Mouse (Mus musculus) CH12.LX (cell line): ENCODE measurements around the gene Exd1. TPM values are rescaled to one million over a fixed set of nuclear protein-coding genes. Genes with fewer than 3 reads are reported as not detected.

Experiments used
- DNase-seq: peaks from one replicate; pipeline ENCODE4 v3.0.0-alpha.2; 2013; ENCODE audit errors: extremely low read depth
- H3K27ac ChIP-seq: 2 replicates; pipeline ENCODE4 v1.5.1; 2012; ENCODE audit warnings: low read depth, mild to moderate bottlenecking, control low read depth, moderate library complexity; ENCODE audit not compliant: insufficient read depth
- H3K27me3 ChIP-seq: replicated peaks from 2 replicates; pipeline ENCODE3; 2012; ENCODE audit warnings: inconsistent platforms
- H3K36me3 ChIP-seq, 2 experiments: replicated peaks in 1 of 2; 2 replicates each; pipeline versions ENCODE3 to v1.6.1; 2012; ENCODE audit warnings: inconsistent platforms in 1 of 2, low read length in 1 of 2, mild to moderate bottlenecking in 1 of 2, mixed read lengths in 1 of 2, moderate library complexity in 1 of 2; ENCODE audit not compliant: control insufficient read depth in 1 of 2, insufficient read depth in 1 of 2
- H3K4me1 ChIP-seq, 2 experiments: 2 replicates each; pipeline ENCODE4 v1.6.1; 2012; ENCODE audit warnings: inconsistent platforms in 1 of 2, moderate library complexity in 1 of 2; ENCODE audit not compliant: insufficient read depth in 2 of 2, control insufficient read depth in 1 of 2
- H3K4me2 ChIP-seq: 2 replicates; pipeline ENCODE4 v1.6.1; 2012; ENCODE audit warnings: low read depth, mild to moderate bottlenecking, control low read depth; ENCODE audit not compliant: poor library complexity, insufficient read depth, severe bottlenecking
- H3K4me3 ChIP-seq, 3 experiments: fragments of 150-350 bp in 1 of 3; sonication (generic) in 1 of 3; replicated peaks in 1 of 3; 2 replicates each; pipeline versions ENCODE3 to v1.5.1; 2011 to 2012; ENCODE audit warnings: low read depth in 2 of 3, low read length in 2 of 3, mild to moderate bottlenecking in 2 of 3, moderate library complexity in 2 of 3, control low read depth in 1 of 3, improper control_type of control experiment in 1 of 3, inconsistent platforms in 1 of 3, mixed read lengths in 1 of 3; ENCODE audit not compliant: poor library complexity in 1 of 3
- H3K79me2 ChIP-seq: replicated peaks from 2 replicates; pipeline ENCODE4 v1.6.1; 2012; ENCODE audit warnings: mild to moderate bottlenecking, moderate library complexity; ENCODE audit not compliant: control insufficient read depth, poor library complexity, insufficient read depth, severe bottlenecking; ENCODE audit errors: extremely low read depth
- H3K9ac ChIP-seq: 2 replicates; pipeline ENCODE4 v1.6.1; 2012; ENCODE audit warnings: low read depth, mild to moderate bottlenecking, control low read depth, moderate library complexity; ENCODE audit not compliant: insufficient read depth
- H3K9me3 ChIP-seq: replicated peaks from 2 replicates; pipeline ENCODE3; 2012; ENCODE audit warnings: low read length, inconsistent platforms, mixed read lengths
- CHD1 ChIP-seq: IDR thresholded peaks from 2 replicates; pipeline ENCODE4 v1.6.1; 2012; ENCODE audit warnings: low read depth, low read length, improper control_type of control experiment, inconsistent platforms
- CHD2 ChIP-seq: IDR thresholded peaks from 2 replicates; pipeline ENCODE4 v1.6.1; 2011; ENCODE audit warnings: low read length, improper control_type of control experiment
- ELF1 ChIP-seq: IDR thresholded peaks from 2 replicates; pipeline ENCODE4 v1.6.1; 2014; ENCODE audit warnings: low read depth, mild to moderate bottlenecking, inconsistent platforms, low read length, improper control_type of control experiment
- ETS1 ChIP-seq: conservative IDR thresholded peaks from 2 replicates; pipeline ENCODE4 v1.6.1; 2012; ENCODE audit warnings: low read depth, mild to moderate bottlenecking, inconsistent platforms, low read length, improper control_type of control experiment, moderate library complexity
- GABPA ChIP-seq: IDR thresholded peaks from 2 replicates; pipeline ENCODE4 v1.6.1; 2012; ENCODE audit warnings: low read depth, low read length, improper control_type of control experiment, inconsistent platforms; ENCODE audit not compliant: insufficient replicate concordance
- HCFC1 ChIP-seq: IDR thresholded peaks from 2 replicates; pipeline ENCODE4 v1.6.1; 2012; ENCODE audit warnings: low read depth, mild to moderate bottlenecking, inconsistent platforms, low read length, improper control_type of control experiment
- IRF4 ChIP-seq: IDR thresholded peaks from 2 replicates; pipeline ENCODE4 v1.6.1; 2014; ENCODE audit warnings: low read depth, mild to moderate bottlenecking, inconsistent platforms, low read length, improper control_type of control experiment
- JUN ChIP-seq: IDR thresholded peaks from 2 replicates; pipeline ENCODE4 v1.6.1; 2011; ENCODE audit warnings: low read depth, mild to moderate bottlenecking, low read length, improper control_type of control experiment, moderate library complexity; ENCODE audit not compliant: insufficient read depth
- MEF2A ChIP-seq: IDR thresholded peaks from 2 replicates; pipeline ENCODE4 v1.6.1; 2014; ENCODE audit warnings: low read depth, mild to moderate bottlenecking, inconsistent platforms, low read length, improper control_type of control experiment, borderline replicate concordance
- NELFE ChIP-seq: IDR thresholded peaks from 2 replicates; pipeline ENCODE4 v1.6.1; 2011; ENCODE audit warnings: low read depth, low read length, improper control_type of control experiment
- POLR2A ChIP-seq: IDR thresholded peaks from 2 replicates; pipeline ENCODE4 v1.6.1; 2011; ENCODE audit warnings: low read depth, mild to moderate bottlenecking, improper control_type of control experiment, low read length
- TBP ChIP-seq: conservative IDR thresholded peaks from 2 replicates; pipeline ENCODE4 v1.6.1; 2011; ENCODE audit warnings: low read depth, low read length, improper control_type of control experiment
- USF1 ChIP-seq: IDR thresholded peaks from 2 replicates; pipeline ENCODE4 v1.6.1; 2014; ENCODE audit warnings: low read depth, mild to moderate bottlenecking, inconsistent platforms, low read length, improper control_type of control experiment
- USF2 ChIP-seq: conservative IDR thresholded peaks from 2 replicates; pipeline ENCODE4 v1.6.1; 2011; ENCODE audit warnings: low read depth, low read length, improper control_type of control experiment
- ZMIZ1 ChIP-seq: IDR thresholded peaks from 2 replicates; pipeline ENCODE4 v1.6.1; 2012; ENCODE audit warnings: low read depth, mild to moderate bottlenecking, inconsistent platforms, low read length, improper control_type of control experiment
- ZNF384 ChIP-seq: IDR thresholded peaks from 2 replicates; pipeline ENCODE4 v1.6.1; 2012; ENCODE audit warnings: low read depth, low read length, improper control_type of control experiment, inconsistent platforms
- dilution Hi-C: fragments of 300-500 bp; cut with MboI; formaldehyde crosslinking; loops from 2 replicates; pipeline ENCODE4 v1.14.3; 2020; ENCODE audit warnings: low sequenced_read_pairs; ENCODE audit not compliant: extremely low pct_unique_long_range_greater_than_20kb, extremely low pct_ligation_motif_present
- in situ Hi-C: fragments of 300-500 bp; cut with MboI; formaldehyde crosslinking; loops from 3 replicates; pipeline ENCODE4 v1.14.3; 2019; ENCODE audit warnings: low sequenced_read_pairs, low pct_ligation_motif_present, low pct_unique_long_range_greater_than_20kb, mixed read lengths
- polyA plus RNA-seq: library from polyadenylated mRNA; unstranded; fragments of >175 nt; gene quantifications from 2 replicates; pipeline ENCODE4 v1.2.1, GENCODE M21; 2012; ENCODE audit warnings: low read depth; ENCODE audit not compliant: insufficient read length
- total RNA-seq, 2 experiments: library from RNA; depleted of rRNA; stranded (reverse); fragments of 300-350 nt in 1 of 2; fragments of >200 nt in 1 of 2; gene quantifications; 2 replicates each; pipeline ENCODE4 v1.2.3; 2012 to 2014

The Exd1 gene
- total and polyA plus RNA-seq, 3 experiments = 0.17 to 0.39 (median 0.25) TPM

- H3K4me1 ChIP-seq = no peaks in the 10 kb centered on the region
- no peak for TF ChIP-seq IRF4
- peak; percentile 80 for TF ChIP-seq ZNF384
- no peaks in the 10 kb centered on the region for H3K27me3 ChIP-seq
- H3K27ac ChIP-seq = no peak overlapping the region
- H3K4me2 ChIP-seq = no peak overlapping the region
- in situ Hi-C loops = no loop called here
- H3K9ac ChIP-seq = no peak overlapping the region
- no peaks in the 10 kb centered on the region for H3K36me3 ChIP-seq
- H3K79me2 ChIP-seq = no peaks in the 10 kb centered on the region
- dilution Hi-C loops = no loop called here
- no peak overlapping the region for H3K4me3 ChIP-seq
- H3K9me3 ChIP-seq = no peaks in the 10 kb centered on the region
- no peak for DNase-seq
Observed at GRCm38 (mm10) chr2:119498859-119499258, 48.6 kb downstream of the Exd1 start.

- no peak overlapping the region for H3K27ac ChIP-seq
- no peak for DNase-seq
- no peak overlapping the region for H3K4me2 ChIP-seq
- no peaks in the 10 kb centered on the region for H3K79me2 ChIP-seq
- no peak for TF ChIP-seq NELFE
- TF ChIP-seq GABPA = no peak
- no peak for TF ChIP-seq TBP
- TF ChIP-seq USF1 = no peak
- TF ChIP-seq ELF1 = no peak
- TF ChIP-seq CHD2 = no peak
- TF ChIP-seq POLR2A = no peak
- TF ChIP-seq JUN = no peak
- no peak for TF ChIP-seq CHD1
- no peak for TF ChIP-seq USF2
- no peak for TF ChIP-seq ETS1
- TF ChIP-seq MEF2A = no peak
- no peak for TF ChIP-seq HCFC1
- TF ChIP-seq ZMIZ1 = no peak
- no peak overlapping the region for H3K4me3 ChIP-seq
- no peaks in the 10 kb centered on the region for H3K9me3 ChIP-seq
- H3K4me1 ChIP-seq = no peaks in the 10 kb centered on the region
- in situ Hi-C loops = no loop called here
- no peaks in the 10 kb centered on the region for H3K27me3 ChIP-seq
- dilution Hi-C loops = no loop called here
- H3K36me3 ChIP-seq = no peaks in the 10 kb centered on the region
- no peak overlapping the region for H3K9ac ChIP-seq
Observed at GRCm38 (mm10) chr2:119496082-119496481, 51.3 kb downstream of the Exd1 start.
